In genomic region chr1:36252791-36253190, GRCm38 (mm10) we compare ENCODE assay signal across 7 mouse cellular contexts. TPM values are rescaled to one million over a fixed set of nuclear protein-coding genes. Genes with fewer than 3 reads are reported as not detected.
DNase-seq lines count a peak whose midpoint lies in the region; ATAC-seq and TF ChIP-seq lines count a peak whose summit lies in the region.

No protein-coding gene starts in this region.

- H3K4me1 ChIP-seq in forebrain, embryonic 14.5 days (ENCODE audit: control insufficient read depth, insufficient read depth, low read length) = no peaks in the 10 kb centered on the region
- H3K4me1 ChIP-seq in hindbrain, embryonic 14.5 days (replicated peaks; ENCODE audit: control insufficient read depth, insufficient read depth, low read length) = no peaks in the 10 kb centered on the region; the same call in 1 of the 2 replicates

- H3K36me3 ChIP-seq in forebrain, embryonic 14.5 days (ENCODE audit: control insufficient read depth, insufficient read depth, low read length) = no peaks in the 10 kb centered on the region
- no peaks in the 10 kb centered on the region for H3K36me3 ChIP-seq in hindbrain, embryonic 14.5 days (replicated peaks; ENCODE audit: control insufficient read depth, insufficient read depth)

- DNase-seq in Patski (ENCODE audit: low read depth, low spot score) = peak; percentile 47
- peak; percentile 78 for DNase-seq in c-Kit-positive CD71-positive TER-119-positive erythroid progenitor cells, embryonic 14.5 days (ENCODE audit: low spot score)
- peak; percentile 91 for DNase-seq in forebrain, embryonic 14.5 days (ENCODE audit: low spot score)
- DNase-seq in hindbrain, embryonic 14.5 days (ENCODE audit: low spot score) = peak; percentile 87
- DNase-seq in layer of hippocampus, postnatal 10 days (ENCODE audit: low spot score in 2 of 2) = peak; percentile 67 to 77
- DNase-seq in lung, postnatal 10 days = peak; percentile 88
- peak; percentile 58 for DNase-seq in right cerebral cortex, postnatal 14 days

- H3K27ac ChIP-seq in forebrain, embryonic 14.5 days (ENCODE audit: low read depth, low read length) = no peak overlapping the region
- no peak overlapping the region for H3K27ac ChIP-seq in hindbrain, embryonic 14.5 days

- no peak overlapping the region for H3K9ac ChIP-seq in forebrain, embryonic 14.5 days (ENCODE audit: low read length)
- no peak overlapping the region for H3K9ac ChIP-seq in hindbrain, embryonic 14.5 days

- peak; percentile 95 for TF ChIP-seq CTCF in Patski (IDR thresholded peaks at IDR 0.05)

- POLR2A ChIA-PET in Patski (lab: Charles Lee) = interaction anchor here (1.0 kb wide), 1 partner anchor 22 kb away, joined by 3 read pairs; the partner anchor contains the start of gene Neurl3

- no peak for ATAC-seq in Patski
- peak; percentile 69; the same call in 1 of the 2 replicates for ATAC-seq in forebrain, embryonic 14.5 days
- ATAC-seq in hindbrain, embryonic 14.5 days (ENCODE audit: low FRiP score) = no peak

- 7% methylated on average over 6 of the region's 6 CpGs for WGBS in forebrain, embryonic 14.5 days
- WGBS in hindbrain, embryonic 14.5 days = 6% methylated on average over 6 of the region's 6 CpGs

- no peak overlapping the region for H3K4me3 ChIP-seq in forebrain, embryonic 14.5 days (ENCODE audit: low read depth, low read length)
- no peak overlapping the region for H3K4me3 ChIP-seq in hindbrain, embryonic 14.5 days (replicated peaks; ENCODE audit: low read length)

- no peak overlapping the region for H3K4me2 ChIP-seq in forebrain, embryonic 14.5 days (ENCODE audit: low read length)
- H3K4me2 ChIP-seq in hindbrain, embryonic 14.5 days (replicated peaks) = no peak overlapping the region

- CTCF ChIA-PET in Patski (lab: Charles Lee) = interaction anchor here (0.7 to 1.9 kb wide), 4 partner anchors 10 to 87 kb away, joined by 3 to 6 read pairs (median 3); no protein-coding TSS in a partner anchor

- in situ Hi-C loops in Patski (cut with MboI; ENCODE audit: low pct_unique_long_range_greater_than_20kb) = loop anchor here (5.0 to 25.0 kb wide), 5 partner anchors 105 to 1390 kb away; no protein-coding TSS in a partner anchor

- 0 out of 2 replicates have a peak, but pooled peaks cover 5% of the 10 kb centered on the region for H3K9me3 ChIP-seq in forebrain, embryonic 14.5 days (replicated peaks; ENCODE audit: control insufficient read depth, low read length)
- H3K9me3 ChIP-seq in hindbrain, embryonic 14.5 days (ENCODE audit: control insufficient read depth, low read length) = peaks cover 6% of the 10 kb centered on the region; the same call in 1 of the 2 replicates

- H3K27me3 ChIP-seq in Patski = no peaks in the 10 kb centered on the region
- no peaks in the 10 kb centered on the region for H3K27me3 ChIP-seq in forebrain, embryonic 14.5 days (replicated peaks; ENCODE audit: control insufficient read depth, insufficient read depth, low read length)
- no peaks in the 10 kb centered on the region for H3K27me3 ChIP-seq in hindbrain, embryonic 14.5 days (ENCODE audit: control insufficient read depth, insufficient read depth, low read length)

RNA-seq across cellular contexts. Expression of gene Uggt1, which starts 8.3 kb away (rescaled TPM):
- 77.3 TPM for polyA plus RNA-seq in Patski (2021)
- 66.8 and 75.9 TPM in 2 replicates for polyA plus RNA-seq in forebrain, embryonic 14.5 days (2014; fragmentation: Nextera tagmentation; extraction: Ambion mirVana)
- 59.8 and 65.4 TPM in 2 replicates for polyA plus RNA-seq in hindbrain, embryonic 14.5 days (2014; fragmentation: Nextera tagmentation; extraction: Ambion mirVana)
- total RNA-seq in layer of hippocampus, postnatal 10 days (2021) = 10 to 100 TPM; 42.3 to 46.1 TPM

RNA-seq across cellular contexts. Expression of gene Neurl3, which starts 21.7 kb away (rescaled TPM):
- 2.7 TPM for polyA plus RNA-seq in Patski (2021)
- polyA plus RNA-seq in forebrain, embryonic 14.5 days (2014; fragmentation: Nextera tagmentation; extraction: Ambion mirVana) = 0.32 and 0.51 TPM in 2 replicates
- 1.5 and 1.7 TPM in 2 replicates for polyA plus RNA-seq in hindbrain, embryonic 14.5 days (2014; fragmentation: Nextera tagmentation; extraction: Ambion mirVana)
- under 1 TPM; 0.54 to 0.62 TPM for total RNA-seq in layer of hippocampus, postnatal 10 days (2021)

RNA-seq across cellular contexts. Expression of gene Arid5a, which starts 54.7 kb away (rescaled TPM):
- polyA plus RNA-seq in Patski (2021) = 9.2 TPM
- polyA plus RNA-seq in forebrain, embryonic 14.5 days (2014; fragmentation: Nextera tagmentation; extraction: Ambion mirVana) = 1.8 and 2.0 TPM in 2 replicates
- 4.3 and 5.8 TPM in 2 replicates for polyA plus RNA-seq in hindbrain, embryonic 14.5 days (2014; fragmentation: Nextera tagmentation; extraction: Ambion mirVana)
- total RNA-seq in layer of hippocampus, postnatal 10 days (2021) = 10 to 100 TPM; 13.7 to 14.8 TPM
